Mouse (Mus musculus) embryonic facial prominence, embryonic 14.5 days (tissue): ENCODE measurements around the gene Dclk2. TPM values are rescaled to one million over a fixed set of nuclear protein-coding genes. Genes with fewer than 3 reads are reported as not detected.
A peak's percentile ranks its signal among the peaks of the same experiment; 100 is the strongest.

Source experiments
- ATAC-seq: fragments of 200-750 bp; cut with Nextera tagmentation; 2 replicates; pipeline ENCODE4 v1.8.0; 2017; ENCODE audit warnings: low read depth, moderate number of reproducible peaks, moderate TSS enrichment
- DNase-seq: peaks from one replicate; pipeline ENCODE4 v3.0.0-alpha.2; 2015; ENCODE audit warnings: low spot score
- H3K27ac ChIP-seq: fragments of 300-500 bp; sonication (generic); replicated peaks from 2 replicates; pipeline ENCODE4 v1.5.1; 2014; ENCODE audit warnings: low read depth, mild to moderate bottlenecking, low read length, moderate library complexity
- H3K27me3 ChIP-seq: fragments of 300-500 bp; sonication (generic); replicated peaks from 2 replicates; pipeline ENCODE4 v1.6.1; 2014; ENCODE audit warnings: low read length; ENCODE audit not compliant: control insufficient read depth, insufficient read depth
- H3K36me3 ChIP-seq: fragments of 300-500 bp; sonication (generic); 2 replicates; pipeline ENCODE4 v1.6.1; 2014; ENCODE audit warnings: low read length, mixed read lengths; ENCODE audit not compliant: control insufficient read depth, insufficient read depth
- H3K4me1 ChIP-seq: fragments of 300-500 bp; sonication (generic); 2 replicates; pipeline ENCODE4 v1.6.1; 2014; ENCODE audit warnings: antibody characterized with exemption, low read length; ENCODE audit not compliant: control insufficient read depth, insufficient read depth
- H3K4me2 ChIP-seq: fragments of 300-500 bp; sonication (generic); 2 replicates; pipeline ENCODE4 v1.6.1; 2014; ENCODE audit warnings: low read depth, mild to moderate bottlenecking, low read length, moderate library complexity, mixed read lengths
- H3K4me3 ChIP-seq: fragments of 300-500 bp; sonication (generic); 2 replicates; pipeline ENCODE4 v1.5.1; 2014; ENCODE audit warnings: low read depth, mild to moderate bottlenecking, low read length
- H3K9ac ChIP-seq: fragments of 300-500 bp; sonication (generic); 2 replicates; pipeline ENCODE4 v1.6.1; 2014; ENCODE audit warnings: low read depth, mild to moderate bottlenecking, low read length, moderate library complexity, mixed read lengths
- H3K9me3 ChIP-seq: fragments of 300-500 bp; sonication (generic); 2 replicates; pipeline ENCODE4 v1.6.1; 2016; ENCODE audit warnings: low read length; ENCODE audit not compliant: control insufficient read depth
- WGBS: fragments of 180-500 bp; shearing (Covaris S2); extraction: QIAGEN DNeasy Blood & Tissue Kit; methylation state at CpG from one replicate; pipeline ENCODE4 v1.1.7; 2014; 5-methylcytosine and 5-hydroxymethylcytosine counted together
- polyA plus RNA-seq: library from polyadenylated mRNA; unstranded; fragments of >200 nt; fragmentation: Nextera tagmentation; extraction: Ambion mirVana; gene quantifications from 2 replicates; pipeline ENCODE4 v1.2.1, GENCODE M21; 2014

Dclk2 gene
- polyA plus RNA-seq, 1 experiment from 2014 or later = 9.9 TPM

DNA sequence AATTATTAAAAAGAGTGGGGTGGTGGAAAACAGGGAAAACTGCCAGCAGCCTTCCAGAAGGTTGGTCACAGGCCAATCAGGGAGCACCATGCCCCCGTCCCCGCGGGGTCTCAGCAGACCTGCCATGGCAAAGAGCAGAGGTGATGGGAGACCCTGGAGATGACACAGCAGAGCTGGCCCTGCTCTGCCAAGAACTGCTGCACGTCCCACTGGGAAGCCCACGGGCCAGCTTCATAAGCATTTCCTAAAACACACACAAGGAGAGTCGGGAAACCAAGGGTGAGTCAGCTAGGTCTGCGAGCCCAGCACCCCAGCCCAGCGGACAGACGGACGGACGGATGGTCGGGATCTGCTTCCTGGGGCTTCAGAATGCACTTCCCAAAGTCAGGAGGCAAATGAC, 134.4 kb downstream of the Dclk2 start:
- no peak overlapping the region for H3K4me3 ChIP-seq

GRCm38 (mm10) chr3:86784930-86785329, 135.7 kb downstream of the Dclk2 start:
- no peak for DNase-seq
- no peaks in the 10 kb centered on the region for H3K9me3 ChIP-seq
- 0 out of 2 replicates have a peak, but pooled peaks cover 9% of the 10 kb centered on the region for H3K36me3 ChIP-seq
- no peak for ATAC-seq
- H3K4me1 ChIP-seq = 0 out of 2 replicates have a peak, but pooled peaks cover 4% of the 10 kb centered on the region
- no peak overlapping the region for H3K4me2 ChIP-seq
- H3K27ac ChIP-seq = no peak overlapping the region
- no peak overlapping the region for H3K4me3 ChIP-seq
- WGBS = 83% methylated on average over 8 of the region's 11 CpGs
- peak overlapping the region; percentile 37; the same call in 1 of the 2 replicates for H3K9ac ChIP-seq
- no peaks in the 10 kb centered on the region for H3K27me3 ChIP-seq

More for the DNA sequence above, 134.4 kb downstream of the Dclk2 start:
- ATAC-seq (no peak), DNase-seq (no peak)
- H3K4me1 ChIP-seq = 0 out of 2 replicates have a peak, but pooled peaks cover 6% of the 10 kb centered on the region
- WGBS = 77% methylated on average over 12 of the region's 12 CpGs
- H3K36me3 ChIP-seq = 0 out of 2 replicates have a peak, but pooled peaks cover 9% of the 10 kb centered on the region
- no peaks in the 10 kb centered on the region for H3K9me3 ChIP-seq
- H3K4me2 ChIP-seq = no peak overlapping the region
- H3K9ac ChIP-seq = no peak overlapping the region
- H3K27me3 ChIP-seq = no peaks in the 10 kb centered on the region
- H3K27ac ChIP-seq = no peak overlapping the region

GRCm38 (mm10) chr3:86784051-86784450, 136.6 kb downstream of the Dclk2 start:
- Histone ChIP-seq H3K36me3 (0 out of 2 replicates have a peak, but pooled peaks cover 9% of the 10 kb centered on the region), H3K4me2 (no peak overlapping the region), H3K27me3 (no peaks in the 10 kb centered on the region), H3K9ac (no peak overlapping the region), H3K27ac (no peak overlapping the region), H3K9me3 (no peaks in the 10 kb centered on the region), H3K4me3 (no peak overlapping the region), H3K4me1 (0 out of 2 replicates have a peak, but pooled peaks cover 3% of the 10 kb centered on the region)
- ATAC-seq (no peak), DNase-seq (no peak)
- 86% methylated on average over 3 of the region's 3 CpGs for WGBS

- Histone ChIP-seq H3K9ac (no peak overlapping the region), H3K27ac (no peak overlapping the region), H3K4me2 (no peak overlapping the region), H3K27me3 (no peaks in the 10 kb centered on the region), H3K4me3 (no peak overlapping the region), H3K9me3 (no peaks in the 10 kb centered on the region), H3K36me3 (0 out of 2 replicates have a peak, but pooled peaks cover 12% of the 10 kb centered on the region), H3K4me1 (no peaks in the 10 kb centered on the region)
- no peak for DNase-seq
- no peak for ATAC-seq
- WGBS = 75% methylated on average over 4 of the region's 4 CpGs
Observed at GRCm38 (mm10) chr3:86779704-86780103, 140.9 kb downstream of the Dclk2 start.

DNA sequence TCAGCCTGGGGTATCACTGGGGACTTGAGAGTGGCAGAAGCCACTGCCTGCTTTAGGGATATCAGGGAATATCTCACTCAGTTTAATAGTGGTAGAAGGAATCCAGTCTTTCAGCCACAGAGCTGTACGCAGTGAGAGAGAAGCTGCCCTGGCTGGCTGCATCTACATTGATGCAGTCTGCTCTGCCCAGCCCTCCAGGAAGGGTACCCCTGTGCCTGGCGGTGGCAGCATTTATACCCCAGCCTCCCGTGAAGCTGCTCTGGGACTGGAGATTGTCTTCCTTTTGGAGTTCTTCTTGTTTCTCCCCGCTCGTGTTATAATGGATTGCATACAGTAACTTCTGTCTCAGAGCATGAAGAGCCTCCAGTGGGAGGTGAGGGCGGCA, 145.2 kb downstream of the Dclk2 start:
- H3K9me3 ChIP-seq = no peaks in the 10 kb centered on the region
- H3K9ac ChIP-seq = no peak overlapping the region
- DNase-seq = no peak
- peak overlapping the region; percentile 69 for H3K27ac ChIP-seq
- 0 out of 2 replicates have a peak, but pooled peaks cover 14% of the 10 kb centered on the region for H3K36me3 ChIP-seq
- H3K4me1 ChIP-seq = no peaks in the 10 kb centered on the region
- ATAC-seq = no peak
- H3K4me2 ChIP-seq = peak overlapping the region; percentile 16; the same call in 1 of the 2 replicates
- H3K4me3 ChIP-seq = no peak overlapping the region
- no peaks in the 10 kb centered on the region for H3K27me3 ChIP-seq
- WGBS = 67% methylated on average over 6 of the region's 6 CpGs

DNA sequence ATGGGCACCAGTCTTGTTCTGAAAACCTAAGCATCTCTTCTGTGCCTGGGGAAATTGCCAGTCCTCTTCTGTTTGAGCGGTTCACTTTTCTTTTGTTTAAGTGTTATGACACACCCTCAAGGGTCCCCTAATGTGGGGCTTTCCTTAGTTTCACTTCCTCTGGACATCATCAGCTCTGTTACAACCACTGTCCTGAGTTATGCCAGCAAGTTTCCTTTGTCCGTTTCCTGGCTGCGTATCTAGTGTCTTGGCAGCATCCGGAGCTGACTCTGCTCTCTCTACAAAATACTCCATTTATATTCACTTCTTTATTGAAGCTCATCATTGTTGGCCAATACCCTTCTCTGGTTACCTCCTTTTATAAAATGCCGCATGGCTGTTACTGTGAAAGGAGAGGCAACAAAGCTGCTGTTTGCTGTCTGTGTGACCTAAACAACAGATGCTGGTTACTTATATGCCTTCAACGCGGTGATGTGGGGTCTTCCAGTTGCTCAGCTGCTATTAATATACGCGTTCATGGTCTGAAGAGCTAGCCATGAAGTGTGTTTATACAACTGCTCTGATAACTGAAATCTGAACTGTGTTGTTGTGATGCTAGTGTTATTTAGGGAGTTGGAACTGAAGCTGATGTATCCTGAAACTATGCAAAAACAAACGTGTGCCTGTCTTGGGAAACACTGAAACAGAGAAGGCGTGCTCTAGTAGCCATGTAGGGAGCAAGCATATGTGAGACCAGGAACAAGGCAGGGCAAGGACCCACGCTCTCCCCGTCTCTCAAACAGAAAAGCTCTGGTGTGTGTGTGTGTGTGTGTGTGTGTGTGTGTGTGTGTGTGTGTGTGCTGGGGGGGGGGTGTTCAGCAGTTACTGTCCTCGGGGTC, 145.8 kb downstream of the Dclk2 start:
- Histone ChIP-seq H3K36me3 (0 out of 2 replicates have a peak, but pooled peaks cover 14% of the 10 kb centered on the region), H3K4me3 (no peak overlapping the region), H3K9me3 (no peaks in the 10 kb centered on the region), H3K4me2 (peak overlapping the region; percentile 16; the same call in 1 of the 2 replicates), H3K9ac (no peak overlapping the region), H3K4me1 (no peaks in the 10 kb centered on the region), H3K27me3 (no peaks in the 10 kb centered on the region), H3K27ac (peak overlapping the region; percentile 69)
- WGBS = 55% methylated on average over 14 of the region's 14 CpGs
- ATAC-seq = peak; percentile 54
- no peak for DNase-seq

- H3K27ac ChIP-seq = peak overlapping the region; percentile 34; the same call in 1 of the 2 replicates
- no peaks in the 10 kb centered on the region for H3K27me3 ChIP-seq
- peak overlapping the region; percentile 28 for H3K9ac ChIP-seq
- H3K36me3 ChIP-seq = 0 out of 2 replicates have a peak, but pooled peaks cover 5% of the 10 kb centered on the region
- DNase-seq (no peak), ATAC-seq (no peak)
- no peaks in the 10 kb centered on the region for H3K9me3 ChIP-seq
- peak overlapping the region; percentile 20; the same call in 1 of the 2 replicates for H3K4me2 ChIP-seq
- WGBS = 40% methylated on average over 6 of the region's 6 CpGs
- no peak overlapping the region for H3K4me3 ChIP-seq
- H3K4me1 ChIP-seq = peaks cover 11% of the 10 kb centered on the region
Observed at GRCm38 (mm10) chr3:86768969-86769368, 151.7 kb downstream of the Dclk2 start.

- H3K4me2 ChIP-seq = peak overlapping the region; percentile 20; the same call in 1 of the 2 replicates
- H3K4me1 ChIP-seq = peaks cover 11% of the 10 kb centered on the region
- ATAC-seq = peak; percentile 84
- 11% methylated on average over 8 of the region's 8 CpGs for WGBS
- H3K9me3 ChIP-seq = no peaks in the 10 kb centered on the region
- DNase-seq = peak; percentile 79
- H3K27me3 ChIP-seq = no peaks in the 10 kb centered on the region
- 0 out of 2 replicates have a peak, but pooled peaks cover 3% of the 10 kb centered on the region for H3K36me3 ChIP-seq
- peak overlapping the region; percentile 28 for H3K9ac ChIP-seq
- H3K27ac ChIP-seq = peak overlapping the region; percentile 34; the same call in 1 of the 2 replicates
- H3K4me3 ChIP-seq = no peak overlapping the region
Observed at GRCm38 (mm10) chr3:86768553-86768952, 152.1 kb downstream of the Dclk2 start.
